8 mouse cellular contexts compared by ENCODE assay signal in genomic region chr9:98031898-98032572, GRCm38 (mm10). TPM values are rescaled to one million over a fixed set of nuclear protein-coding genes. Genes with fewer than 3 reads are reported as not detected.
DNase-seq lines count a peak whose midpoint lies in the region; ATAC-seq and TF ChIP-seq lines count a peak whose summit lies in the region.

No protein-coding gene starts in this region.

- no peaks in the 10 kb centered on the region for H3K79me2 ChIP-seq in heart, adult 2 months (replicated peaks; ENCODE audit: control insufficient read depth, insufficient read depth, low read length)

- no peak overlapping the region for H3K9ac ChIP-seq in heart, adult 2 months (ENCODE audit: low read depth, low read length)
- no peak overlapping the region for H3K9ac ChIP-seq in embryonic facial prominence, embryonic 15.5 days
- H3K9ac ChIP-seq in intestine, postnatal 0 days (ENCODE audit: low read depth, low read length) = no peak overlapping the region

- TF ChIP-seq POLR2A in heart, adult 2 months (IDR thresholded peaks at IDR 0.05; ENCODE audit: insufficient read depth, low read depth, low read length) = no peak

- no peaks in the 10 kb centered on the region for H3K9me3 ChIP-seq in embryonic facial prominence, embryonic 15.5 days (replicated peaks)
- no peaks in the 10 kb centered on the region for H3K9me3 ChIP-seq in intestine, postnatal 0 days (ENCODE audit: control insufficient read depth)

- ATAC-seq in embryonic facial prominence, embryonic 15.5 days (ENCODE audit: insufficient number of reproducible peaks, low FRiP score, low TSS enrichment, low read depth) = no peak; the same call in 1 of the 2 replicates
- no peak for ATAC-seq in intestine, postnatal 0 days
- ATAC-seq in inflammation-experienced regulatory T-cells, adult 6 months = no peak

- H3K36me3 ChIP-seq in heart, adult 2 months (ENCODE audit: control insufficient read depth, insufficient read depth, low read length) = no peaks in the 10 kb centered on the region
- no peaks in the 10 kb centered on the region for H3K36me3 ChIP-seq in embryonic facial prominence, embryonic 15.5 days
- H3K36me3 ChIP-seq in intestine, postnatal 0 days (ENCODE audit: control insufficient read depth, insufficient read depth) = no peaks in the 10 kb centered on the region

- peaks cover 12% of the 10 kb centered on the region for H3K27me3 ChIP-seq in heart, adult 2 months (ENCODE audit: control insufficient read depth, insufficient read depth, low read length)
- peaks cover 44% of the 10 kb centered on the region for H3K27me3 ChIP-seq in embryonic facial prominence, embryonic 15.5 days
- peaks cover 33% of the 10 kb centered on the region for H3K27me3 ChIP-seq in intestine, postnatal 0 days (replicated peaks; ENCODE audit: control insufficient read depth, insufficient read depth, low read length)

- H3K4me1 ChIP-seq in heart, adult 2 months (ENCODE audit: control insufficient read depth, insufficient read depth, low read length) = no peaks in the 10 kb centered on the region
- H3K4me1 ChIP-seq in embryonic facial prominence, embryonic 15.5 days = peaks cover 18% of the 10 kb centered on the region
- no peaks in the 10 kb centered on the region; the same call in 1 of the 2 replicates for H3K4me1 ChIP-seq in intestine, postnatal 0 days (replicated peaks; ENCODE audit: control insufficient read depth, insufficient read depth, low read length)

- intact Hi-C loops in heart, adult 2 months (cut with DNase I) = loop anchor here (5.0 kb wide), 2 partner anchors 510 to 575 kb away; no protein-coding TSS in a partner anchor
- intact Hi-C loops in heart, postnatal 36 days (cut with DNase I) = loop anchor here (5.0 kb wide), 1 partner anchor 505 kb away; no protein-coding TSS in a partner anchor

- no peak for TF ChIP-seq EP300 in heart, adult 2 months (IDR thresholded peaks at IDR 0.05; ENCODE audit: insufficient read depth, low read depth, low read length)

- WGBS in heart, adult 2 months = 4% methylated on average over 31 of the region's 31 CpGs
- 2% methylated on average over 31 of the region's 31 CpGs for WGBS in embryonic facial prominence, embryonic 15.5 days
- 3% methylated on average over 31 of the region's 31 CpGs for WGBS in intestine, postnatal 0 days

- TF ChIP-seq CTCF in heart, adult 2 months (IDR thresholded peaks at IDR 0.05) = no peak
- no peak for TF ChIP-seq CTCF in intestine, postnatal 0 days (IDR thresholded peaks at IDR 0.05; ENCODE audit: low read depth)

- H3K4me2 ChIP-seq in embryonic facial prominence, embryonic 15.5 days (replicated peaks) = peak overlapping the region; percentile 98
- H3K4me2 ChIP-seq in intestine, postnatal 0 days (replicated peaks; ENCODE audit: low read depth) = peak overlapping the region; percentile 90

- no peak for DNase-seq in heart, adult 2 months
- DNase-seq in heart, postnatal 36 days = no peak
- DNase-seq in R1 (ENCODE audit: low read depth, low spot score) = peak; percentile 34
- DNase-seq in neural tube, embryonic 10.5 days (ENCODE audit: extremely low spot score, low spot score) = peak; percentile 45
- no peak for DNase-seq in natural killer cell, adult 2 months (ENCODE audit: low spot score in 2 of 2)

- H3K4me3 ChIP-seq in heart, adult 2 months = peak overlapping the region; percentile 24; the same call in 1 of the 2 replicates
- H3K4me3 ChIP-seq in embryonic facial prominence, embryonic 15.5 days (replicated peaks) = peak overlapping the region; percentile 63
- peak overlapping the region; percentile 53 for H3K4me3 ChIP-seq in intestine, postnatal 0 days (ENCODE audit: low read depth, low read length)

- H3K27ac ChIP-seq in heart, adult 2 months = no peak overlapping the region
- H3K27ac ChIP-seq in embryonic facial prominence, embryonic 15.5 days (replicated peaks) = no peak overlapping the region
- H3K27ac ChIP-seq in intestine, postnatal 0 days (ENCODE audit: low read depth, low read length) = no peak overlapping the region

RNA-seq across cellular contexts. Expression of gene Clstn2, which starts 0.9 kb away (rescaled TPM):
- under 1 TPM; 0.37 to 0.39 TPM for total RNA-seq in heart, adult 2 months (2021)
- 0.29 and 0.56 TPM in 2 replicates for polyA plus RNA-seq in heart, adult 2 months (2012; rRNA removed)
- total RNA-seq in heart, postnatal 36 days (2021) = under 1 TPM; 0.69 to 0.76 TPM
- polyA plus RNA-seq in embryonic facial prominence, embryonic 15.5 days (2015; fragmentation: Nextera tagmentation; extraction: Ambion mirVana) = 2.6 and 3.3 TPM in 2 replicates
- 0.24 and 0.26 TPM in 2 replicates for polyA plus RNA-seq in intestine, postnatal 0 days (2015; fragmentation: Nextera tagmentation; extraction: Ambion mirVana)
- polyA plus RNA-seq in inflammation-experienced regulatory T-cells, adult 6 months (2017; shearing (Covaris generic)) = not detected

Comparison
In these comparisons a context has a peak if more than half of its experiments do, and no peak if none do; other contexts are left out.
1. DNase-seq: peak in R1 (single experiment) and neural tube, embryonic 10.5 days (single experiment); none in heart, adult 2 months (0 of 2), heart, postnatal 36 days (0 of 2) and natural killer cell, adult 2 months (0 of 2).
2. Peak in every context shown above with its lines, with median percentiles within 50 percentile points of each other: H3K4me3 ChIP-seq.